Mouse (Mus musculus): ENCODE measurements at regions not wholly inside any gene's neighbourhood (a gene's known extent, or its start where the extent isn't known, plus 50 kb on each side); places are given as distances from the start of the nearest gene placed in this dataset.

DNA sequence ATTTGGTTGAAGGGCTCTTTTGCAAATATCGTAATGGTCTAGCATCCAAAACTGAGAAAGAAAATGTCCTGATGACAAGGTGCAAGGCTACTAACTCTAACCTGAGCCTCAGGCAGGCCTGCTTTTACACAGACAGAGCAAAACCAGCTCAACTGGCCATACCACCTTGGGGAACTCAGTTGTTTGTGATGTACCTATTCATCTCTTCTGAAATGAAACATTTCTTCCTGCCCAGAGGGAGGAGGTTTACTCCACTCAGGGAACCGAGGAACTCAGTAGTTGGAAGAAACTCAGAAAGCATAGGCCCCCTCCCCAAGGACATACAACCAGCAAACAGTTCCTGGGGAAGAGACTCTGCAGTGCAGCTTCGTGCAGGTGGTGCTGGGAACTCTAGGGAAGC is 108.4 kb upstream of the Gnao1 start:
- TF ChIP-seq CTCF (IDR thresholded peaks at IDR 0.05; ENCODE audit: extremely low read depth, insufficient read depth, low read length), result no peak
- no peak for TF ChIP-seq POLR2A (IDR thresholded peaks at IDR 0.05; ENCODE audit: extremely low read depth, insufficient read depth, low read length)
